Mouse (Mus musculus) cerebellum, adult 11-12 months (tissue): Measurements from ENCODE around the gene Msto1.
A peak's percentile ranks its signal among the peaks of the same experiment; 100 is the strongest.
"Not testable (repeated sequence)": the region's sequence is repeated elsewhere in the genome, so short reads cannot be mapped to it uniquely, and the experiment has no call there.

Experiments used
- DNase-seq: peaks from one replicate; pipeline ENCODE4 v3.0.0; 2022

The Msto1 gene

DNA sequence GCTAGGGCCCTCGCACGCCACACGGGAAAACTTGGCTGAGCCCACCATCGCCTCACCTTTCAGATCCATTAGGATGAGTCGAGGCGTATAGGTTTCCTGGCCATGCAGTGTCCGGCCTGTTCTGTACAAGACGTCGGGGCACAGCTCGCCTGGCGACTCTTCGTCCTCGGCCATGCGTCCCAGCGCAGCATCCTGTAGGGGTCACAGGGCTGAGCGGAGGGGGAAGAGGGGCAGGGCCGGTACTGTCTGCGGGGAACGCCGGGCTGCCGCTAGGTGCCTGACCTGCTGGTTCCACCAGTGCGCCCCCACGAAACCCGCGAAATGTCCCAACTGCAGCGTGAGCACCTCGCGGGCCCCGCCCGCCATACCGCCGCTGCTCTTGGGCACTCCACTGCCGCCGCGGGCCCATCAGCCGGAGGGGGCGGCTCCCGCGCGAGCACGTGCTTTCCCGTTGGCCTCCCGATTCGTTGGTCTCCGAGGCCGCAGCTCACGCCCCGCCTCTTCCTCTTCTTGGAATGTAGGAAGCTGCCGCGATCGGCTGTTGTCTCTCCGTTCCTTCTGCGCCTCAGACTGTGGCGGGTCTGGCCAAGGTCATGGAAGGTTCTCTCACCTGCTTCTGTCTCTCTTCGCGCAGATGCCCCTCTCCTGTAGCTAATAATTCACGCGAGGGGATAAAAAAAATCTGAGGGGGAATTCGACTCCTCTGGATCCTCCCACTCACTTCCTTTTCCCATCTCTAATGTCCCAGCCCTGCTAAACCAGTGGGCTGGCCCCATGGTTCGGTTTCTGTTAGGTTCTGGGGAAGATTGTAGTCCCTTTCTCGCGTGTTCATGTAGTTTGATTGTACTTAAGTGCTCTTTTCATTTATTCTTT is at the start of gene Msto1:
Gene Msto1 (minus strand): TSS at position 489 of the 873 bp plus-strand sequence.
- DNase-seq = peak; percentile 91

DNA sequence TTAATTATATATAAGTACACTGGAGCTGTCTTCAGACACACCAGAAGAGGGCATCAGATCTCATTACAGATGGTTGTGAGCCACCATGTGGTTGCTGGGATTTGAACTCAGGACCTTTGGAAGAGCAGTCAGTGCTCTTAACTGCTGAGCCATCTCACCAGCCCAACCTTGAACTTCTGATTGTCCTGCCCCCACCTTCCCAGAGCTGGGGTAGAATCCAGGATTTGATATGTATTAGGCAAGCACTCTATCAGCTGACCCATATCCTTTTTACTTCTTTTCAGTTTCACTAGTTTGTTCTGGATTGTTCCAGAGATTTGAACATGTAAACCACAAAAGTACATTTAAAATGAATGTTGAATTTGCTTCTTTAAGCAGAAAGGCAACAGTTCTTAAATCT is 49.4 kb upstream of the Msto1 start:
- not testable (repeated sequence) for DNase-seq

DNA sequence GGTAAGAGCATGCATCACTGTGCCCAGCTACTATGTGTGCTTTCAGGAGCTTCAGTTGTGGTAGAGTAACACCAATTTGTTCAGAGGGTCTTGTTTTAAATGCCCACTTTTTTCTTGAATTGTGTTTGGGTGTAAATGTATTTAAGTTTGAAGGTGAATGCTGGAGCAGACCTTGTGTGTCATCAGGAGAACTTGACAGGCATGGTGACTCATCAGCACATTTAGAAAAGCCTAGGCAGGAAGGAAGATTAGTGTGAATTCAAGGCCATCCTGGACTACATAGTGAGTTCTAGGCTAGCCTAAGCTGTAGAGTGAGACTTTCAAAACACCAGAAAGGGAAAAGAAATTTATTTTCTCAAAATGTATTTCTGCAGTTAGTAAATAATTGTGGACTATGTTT is 39.9 kb upstream of the Msto1 start:
- no peak for DNase-seq

DNA sequence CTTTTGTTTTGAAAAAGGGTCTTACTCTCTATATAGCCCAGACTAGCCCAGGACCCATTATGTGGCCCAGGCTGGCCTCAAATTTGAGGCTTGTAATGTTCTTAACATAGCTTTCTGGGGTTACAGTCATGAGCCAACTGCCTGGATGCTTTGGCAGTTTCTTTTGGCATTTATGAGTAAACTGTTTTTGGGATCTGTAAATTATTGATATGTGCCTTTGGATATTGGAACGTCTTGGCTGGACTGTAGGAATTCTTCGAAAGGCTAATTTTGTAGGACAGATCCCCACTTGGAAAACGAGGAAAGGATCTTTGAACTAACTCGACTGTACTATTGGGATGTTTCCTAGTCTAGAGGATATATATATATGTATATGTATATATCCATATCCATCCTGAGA is 39.4 kb upstream of the Msto1 start:
- DNase-seq = no peak

DNA sequence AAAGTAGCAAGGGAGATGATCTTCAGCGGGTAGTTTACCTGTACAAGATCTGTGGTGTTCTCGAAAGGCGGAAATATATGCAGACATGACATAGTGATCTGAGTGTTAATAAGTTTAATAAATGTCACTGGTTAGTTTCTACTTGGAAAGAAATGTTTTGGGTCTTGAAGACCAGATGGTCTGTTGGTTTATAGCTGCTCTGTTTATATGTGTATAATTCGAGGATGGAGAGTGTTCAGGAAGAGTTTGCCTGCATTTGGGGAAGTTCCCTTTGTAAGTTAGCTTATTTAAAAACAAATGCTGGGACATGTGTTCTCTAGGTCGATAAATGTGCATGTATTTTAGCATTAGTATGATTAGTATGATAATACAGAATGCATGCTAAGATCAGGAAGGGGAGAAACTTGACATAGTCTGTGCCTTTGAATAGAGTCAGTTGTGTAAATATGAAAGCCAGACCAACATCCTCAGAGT is 37.6 kb upstream of the Msto1 start:
- no peak for DNase-seq

DNA sequence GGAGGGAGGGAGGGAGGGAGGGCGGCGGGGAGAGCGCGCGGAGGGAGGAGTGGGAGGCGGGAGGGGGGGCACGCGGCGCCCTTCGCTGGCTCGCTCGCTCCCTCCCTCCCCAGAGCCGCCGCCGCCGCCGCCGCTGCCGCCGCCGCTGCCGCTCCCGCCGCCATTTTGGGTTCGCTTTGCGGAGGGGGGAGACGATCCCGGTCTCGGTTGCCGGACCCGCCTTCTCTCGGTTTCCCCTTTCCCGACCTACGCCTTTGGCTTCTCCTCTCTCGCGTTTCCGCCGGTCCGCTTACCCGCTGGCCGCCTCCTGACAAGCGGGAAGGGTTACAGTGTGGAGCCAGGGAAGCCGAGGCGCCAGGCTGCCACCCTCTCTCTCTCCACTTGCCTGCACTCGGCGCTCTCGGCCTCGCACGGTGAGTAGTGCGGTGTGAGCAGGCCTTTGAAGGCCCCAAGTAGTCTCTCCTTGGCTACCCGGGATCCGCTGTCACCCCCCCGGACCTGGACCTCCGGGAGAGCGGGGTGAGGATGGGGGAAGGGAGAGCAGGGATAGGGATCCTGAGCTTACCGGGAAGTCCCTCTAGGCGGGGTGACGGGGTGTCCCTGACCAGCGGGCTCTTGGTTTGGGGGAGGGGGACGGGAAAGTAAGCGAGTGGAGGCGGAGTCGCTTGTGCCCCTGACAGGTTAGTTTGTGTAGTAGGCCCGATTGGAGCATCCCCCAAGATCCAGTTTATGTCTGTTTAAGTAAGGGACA is 37.0 kb upstream of the Msto1 start, which contains the start of the genes Ash1l and Dap3:
Gene Ash1l (plus strand): TSS at position 47 of the 751 bp plus-strand sequence.
Gene Dap3 (minus strand): TSS at position 606 of the 751 bp plus-strand sequence.
- peak; percentile 83 for DNase-seq

DNA sequence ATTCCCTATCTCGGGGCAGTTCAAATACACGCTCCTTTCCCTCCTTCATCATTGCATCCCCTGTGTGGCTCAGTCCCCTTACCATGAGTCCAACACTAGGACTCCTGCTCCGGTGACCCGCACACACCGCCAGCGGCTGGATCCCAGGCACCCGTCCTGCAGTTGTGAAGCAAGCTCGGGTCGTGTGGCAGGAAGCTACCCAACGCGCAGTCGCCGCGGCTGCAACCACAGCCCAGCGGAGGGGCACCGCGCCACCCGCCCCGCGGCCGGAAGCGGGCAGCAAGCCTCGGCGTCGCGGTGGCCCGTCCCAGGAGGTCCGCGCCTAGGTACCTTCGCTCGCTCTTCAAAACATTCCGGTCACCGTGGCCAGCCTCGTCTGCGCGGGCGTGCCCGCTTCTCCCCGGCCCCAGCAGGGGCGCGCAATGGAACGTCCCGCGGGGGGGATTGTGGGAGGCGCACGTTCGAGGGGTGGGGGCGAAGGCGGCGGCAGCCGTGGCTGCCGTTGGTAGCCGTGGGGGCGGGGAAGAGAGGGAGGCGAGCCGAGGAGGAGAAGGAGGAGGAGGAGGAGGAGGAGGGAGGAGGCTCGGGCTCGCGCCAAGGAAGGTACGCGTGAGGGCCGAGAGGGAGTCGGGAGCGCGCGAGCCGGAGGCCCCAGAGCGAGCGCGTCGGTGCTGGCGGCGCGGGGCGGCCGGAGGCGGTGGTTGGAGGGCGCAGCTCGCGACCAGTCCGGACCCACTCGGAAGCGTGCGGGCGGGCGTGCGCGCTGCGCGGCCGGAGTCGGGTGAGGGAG is 36.2 kb upstream of the Msto1 start:
- peak; percentile 91 for DNase-seq

DNA sequence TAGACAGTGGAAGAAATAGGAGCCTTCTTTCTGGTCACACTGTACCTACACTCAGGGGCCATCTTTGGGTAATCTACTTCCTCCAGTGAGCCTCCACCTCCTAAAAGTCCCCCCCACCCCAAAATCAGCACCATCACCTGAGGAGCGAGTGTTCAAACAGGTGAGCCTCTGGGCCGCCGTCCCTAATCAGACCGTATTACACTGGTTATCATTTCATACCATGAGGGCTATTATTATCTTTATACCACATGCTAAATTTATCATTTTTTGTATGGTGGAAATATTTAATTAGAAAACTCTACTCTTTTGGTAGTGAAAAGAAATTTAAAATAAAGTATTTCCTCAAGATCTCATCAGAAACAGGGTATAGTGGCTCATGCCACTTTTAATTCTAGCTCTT is 30.3 kb upstream of the Msto1 start:
- no peak for DNase-seq

DNA sequence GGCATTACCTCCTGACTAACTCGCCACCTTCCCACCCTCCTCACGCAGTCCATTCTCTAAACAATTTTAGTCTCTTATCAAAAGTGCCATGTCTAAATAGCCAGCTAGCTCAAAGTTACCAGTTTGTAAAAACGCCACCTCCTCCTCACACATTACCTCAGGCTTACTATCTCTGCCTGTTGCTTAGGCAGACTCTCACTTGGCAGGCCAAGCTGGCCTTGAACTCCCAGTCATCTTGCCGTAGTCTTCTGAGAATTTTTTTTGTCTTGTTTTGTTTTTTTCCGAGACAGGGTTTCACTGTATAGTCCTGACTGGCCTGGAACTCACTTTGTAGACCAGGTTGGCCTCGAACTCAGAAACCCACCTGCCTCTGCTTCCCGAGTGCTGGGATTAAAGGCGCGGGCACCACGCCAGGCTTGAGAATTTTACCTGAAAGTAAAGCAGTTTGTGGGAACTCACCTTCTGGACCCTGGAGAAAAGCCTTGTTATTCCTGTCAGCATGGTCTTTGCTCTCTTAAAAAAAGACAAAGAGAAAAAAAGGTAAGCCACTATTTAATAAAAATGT is 28.6 kb upstream of the Msto1 start:
- DNase-seq = no peak

DNA sequence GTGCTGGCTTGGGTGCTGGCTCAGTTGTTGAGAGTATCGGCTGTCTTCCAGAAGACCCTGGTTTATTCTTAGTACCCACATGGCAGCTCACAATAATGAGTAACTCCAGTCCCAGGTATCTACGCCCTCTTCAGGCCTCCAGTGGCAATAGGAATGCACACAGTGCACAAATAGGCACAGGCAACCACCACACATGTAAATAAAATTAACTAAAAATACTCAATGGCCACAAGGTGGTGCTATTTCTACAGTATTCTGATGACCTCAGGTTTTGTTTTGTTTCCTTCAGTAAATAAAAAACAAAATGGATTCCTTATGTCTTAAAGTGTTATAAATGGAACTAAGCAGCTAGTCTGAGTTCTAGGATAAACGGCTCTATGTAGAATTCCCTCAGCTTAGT is 25.9 kb upstream of the Msto1 start:
- DNase-seq = no peak

DNA sequence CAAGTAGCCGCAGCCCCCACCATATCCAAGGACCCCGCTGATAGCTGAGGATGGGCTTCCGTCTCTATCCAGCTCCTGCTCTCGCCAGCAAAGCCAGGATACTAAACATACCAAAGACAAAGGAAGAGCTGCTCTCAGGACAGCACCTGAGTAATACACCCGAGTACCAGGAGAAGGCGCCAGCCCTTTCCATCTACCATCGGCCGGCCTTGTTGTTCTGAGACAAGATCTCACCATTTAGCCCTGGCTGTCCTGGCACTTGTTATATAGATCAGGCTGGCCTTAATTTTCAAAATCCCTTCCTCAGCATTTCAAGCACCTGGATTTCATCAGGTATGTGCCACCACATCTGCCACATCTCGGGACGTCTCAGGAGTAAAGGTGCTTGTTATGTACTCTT is 25.3 kb upstream of the Msto1 start:
- no peak for DNase-seq

DNA sequence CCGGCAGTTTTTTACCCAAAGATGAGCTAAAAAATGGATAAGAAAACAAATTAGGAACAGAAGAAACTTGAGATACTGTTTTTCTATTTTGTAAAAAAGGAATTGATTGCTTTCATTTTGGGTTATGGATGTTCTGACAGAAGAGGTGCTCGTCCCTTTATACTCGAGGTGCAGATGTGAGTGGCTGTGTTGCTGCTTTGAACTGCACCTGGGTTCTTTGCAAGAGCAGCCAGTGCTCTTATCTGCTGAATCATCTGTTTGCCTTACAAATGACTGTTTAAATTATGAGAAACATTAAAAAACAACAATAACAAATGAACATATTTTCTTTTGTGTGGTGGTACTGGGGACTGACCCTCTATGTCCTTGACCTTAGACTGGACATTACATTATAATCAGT is 15.7 kb upstream of the Msto1 start:
- no peak for DNase-seq

DNA sequence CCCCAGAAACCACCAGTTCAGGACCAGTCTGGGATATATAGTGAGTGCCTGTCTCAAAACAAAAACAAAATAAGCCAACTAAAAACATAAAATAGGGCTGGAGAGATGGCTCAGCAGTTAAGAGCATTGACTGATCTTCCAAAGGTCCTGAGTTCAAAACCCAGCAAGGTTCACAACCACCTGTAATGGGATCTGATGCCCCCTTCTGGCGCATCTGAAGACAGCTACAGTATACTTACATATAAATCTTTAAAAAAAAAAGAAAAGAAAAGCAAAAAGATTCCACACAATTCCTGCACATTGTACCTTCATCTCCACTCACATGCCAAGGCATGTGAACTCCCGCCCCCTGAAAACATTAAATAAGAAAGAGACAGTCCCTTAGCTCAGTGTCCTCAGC is 11.9 kb upstream of the Msto1 start:
- DNase-seq = no peak

DNA sequence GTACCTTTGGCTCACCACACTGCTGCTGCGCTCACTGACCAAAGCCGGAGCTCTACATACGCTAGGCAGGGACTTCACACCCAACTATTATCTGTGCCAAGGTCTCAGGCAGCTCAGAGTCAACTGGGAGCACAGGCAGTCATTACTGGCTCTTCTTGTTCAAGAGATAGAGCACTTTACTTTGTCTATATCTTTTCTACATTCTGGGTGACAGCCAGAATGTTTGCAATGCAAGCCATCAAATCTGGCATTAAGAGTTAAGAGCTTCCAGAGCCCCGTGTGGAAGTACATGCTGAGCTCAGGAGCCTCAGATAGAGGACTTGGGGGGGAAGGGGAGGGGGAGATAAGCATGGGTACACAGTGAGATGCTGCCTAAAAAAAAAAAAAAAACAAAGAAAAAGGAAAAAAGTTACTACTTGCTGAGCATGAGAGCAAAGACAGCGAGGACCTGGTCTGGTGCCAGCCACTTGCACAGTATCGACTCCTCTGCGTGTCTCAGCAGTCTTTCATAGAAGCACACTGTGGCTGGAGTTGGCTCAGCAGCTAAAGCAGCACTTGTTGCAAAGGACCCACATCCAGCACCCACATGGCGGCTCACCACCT is 10.3 kb upstream of the Msto1 start:
- DNase-seq = no peak

DNA sequence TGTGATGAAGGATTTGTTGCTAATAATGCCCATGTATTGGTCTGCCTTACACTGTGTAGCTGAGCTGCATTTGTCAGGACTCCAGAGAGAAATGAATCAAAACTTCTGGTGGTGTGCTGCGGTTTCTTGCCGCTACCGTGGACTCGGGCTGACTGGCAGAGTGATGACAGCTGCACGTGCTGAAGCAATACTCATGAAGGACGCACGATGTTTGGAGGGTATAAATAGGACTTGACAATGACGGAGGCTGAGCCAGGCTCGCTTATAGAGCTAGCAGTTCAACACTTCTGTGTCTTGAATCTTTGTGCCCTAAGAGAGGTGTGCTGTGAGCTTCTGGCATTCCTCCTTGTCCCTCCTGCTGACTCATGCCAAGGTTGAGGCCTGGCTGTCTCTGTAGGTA is 7.6 kb upstream of the Msto1 start:
- DNase-seq = no peak

DNA sequence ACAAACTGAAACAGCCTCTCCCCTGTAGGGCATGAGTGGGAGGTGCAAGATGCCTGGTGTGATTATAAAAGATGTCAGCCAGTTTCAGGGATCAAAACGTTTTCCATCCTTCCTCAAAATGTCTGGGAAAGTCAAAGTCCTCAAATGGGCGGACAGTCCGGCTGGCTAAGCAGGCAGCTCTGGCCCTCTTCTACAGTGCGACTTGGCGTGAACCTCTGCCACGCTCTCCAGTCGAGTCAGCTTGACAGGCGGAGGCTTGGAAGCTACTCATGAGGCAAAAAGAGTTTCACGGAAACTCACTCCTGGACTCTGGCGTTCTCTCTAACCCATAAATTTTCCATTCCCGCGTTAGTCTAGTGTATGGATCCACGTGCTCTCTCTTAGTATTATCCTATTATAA is 5.2 kb upstream of the Msto1 start:
- no peak for DNase-seq

DNA sequence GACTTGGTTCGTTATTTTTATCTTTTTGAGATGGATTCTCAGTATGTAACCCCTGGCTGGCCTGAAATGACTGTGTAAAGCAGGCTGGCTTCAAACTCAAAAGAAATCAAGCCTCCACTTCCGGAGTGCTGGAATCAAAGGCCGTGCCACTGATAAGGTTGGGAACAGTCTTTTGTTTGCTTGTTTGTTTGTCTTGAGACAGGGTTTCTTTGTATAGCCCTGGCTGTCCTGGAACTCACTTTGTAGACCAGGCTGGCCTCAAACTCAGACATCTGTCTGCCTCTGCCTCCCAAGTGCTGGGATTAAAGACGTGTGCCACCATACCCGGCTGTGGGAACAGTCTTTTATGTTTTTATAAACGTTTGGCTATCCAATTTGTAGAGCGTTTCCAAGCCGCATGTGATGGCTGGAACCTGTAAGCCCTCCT is 598 bp upstream of the Msto1 start:
- DNase-seq = no peak

DNA sequence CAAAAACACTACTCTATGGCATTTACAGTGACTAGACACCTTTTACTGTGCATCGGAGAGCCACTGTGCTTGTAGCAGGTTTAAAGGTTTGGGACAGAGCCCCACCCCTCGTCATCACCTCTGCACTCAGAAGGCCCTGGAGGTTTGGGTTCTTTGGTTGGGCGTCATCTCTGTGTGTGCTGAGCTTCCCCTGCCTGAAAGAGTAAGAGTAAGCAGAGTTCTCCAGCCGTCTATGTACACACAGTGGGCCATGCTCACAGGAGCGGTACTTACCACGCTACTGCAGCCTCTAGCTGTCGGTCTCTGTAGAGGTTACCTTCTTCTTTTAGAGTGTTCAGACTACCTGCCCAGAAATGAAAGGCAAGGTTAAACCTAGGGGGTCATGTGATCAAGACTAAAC is 1.2 kb downstream of the Msto1 start:
- DNase-seq = no peak

DNA sequence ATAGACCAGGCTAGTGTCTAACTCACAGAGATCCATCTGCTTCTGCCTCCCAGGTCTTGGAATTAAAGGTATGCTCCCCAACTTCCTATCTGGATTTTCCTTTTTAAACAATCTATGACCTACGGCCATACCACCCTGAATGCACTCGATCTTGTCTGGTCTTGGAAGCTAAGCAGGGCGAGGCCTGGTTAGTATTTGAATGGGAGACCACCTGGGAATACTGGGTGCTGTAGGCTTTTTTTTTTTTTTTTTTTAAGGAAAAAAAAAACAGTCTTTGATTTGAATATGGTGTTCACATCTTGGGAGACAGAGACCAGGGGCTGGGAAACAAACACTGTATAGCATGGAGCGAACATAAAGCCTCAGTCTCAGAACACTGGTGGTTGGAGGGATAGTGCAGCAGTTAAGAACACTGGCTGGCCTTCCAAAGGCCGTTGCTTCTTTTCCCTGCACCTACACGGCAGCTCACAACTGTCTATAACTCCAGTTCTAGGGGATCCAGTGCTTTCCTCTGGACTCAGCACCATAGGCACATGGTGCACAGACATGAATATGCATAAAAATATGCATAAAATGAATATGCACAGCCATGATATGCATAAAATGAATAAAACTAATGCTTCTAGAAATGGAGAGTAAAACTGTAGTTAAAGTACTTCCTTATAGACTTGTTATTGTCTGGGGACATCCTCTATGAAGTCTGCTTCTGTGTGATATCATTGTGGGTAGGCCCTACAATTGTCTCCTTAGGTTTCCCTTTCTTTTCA is 7.2 kb downstream of the Msto1 start:
- no peak for DNase-seq

DNA sequence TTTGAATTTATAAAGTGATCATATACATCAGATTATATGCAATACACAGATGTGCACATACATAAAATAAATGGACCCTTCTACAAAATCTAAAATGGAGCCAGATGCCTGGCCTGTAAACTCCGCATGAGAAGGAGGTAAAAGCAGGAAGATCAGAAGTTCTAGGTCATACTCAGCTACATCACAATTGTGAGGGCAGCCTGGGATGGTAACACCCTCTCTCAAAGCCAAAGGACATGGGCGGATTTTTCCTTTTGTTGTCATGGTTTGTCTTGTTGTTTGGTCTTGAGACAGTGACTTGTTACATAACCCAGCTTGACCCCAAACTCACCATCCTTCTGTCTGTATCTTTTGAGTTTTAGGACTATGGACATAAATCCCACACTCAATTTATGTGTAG is 8.1 kb downstream of the Msto1 start:
- no peak for DNase-seq

DNA sequence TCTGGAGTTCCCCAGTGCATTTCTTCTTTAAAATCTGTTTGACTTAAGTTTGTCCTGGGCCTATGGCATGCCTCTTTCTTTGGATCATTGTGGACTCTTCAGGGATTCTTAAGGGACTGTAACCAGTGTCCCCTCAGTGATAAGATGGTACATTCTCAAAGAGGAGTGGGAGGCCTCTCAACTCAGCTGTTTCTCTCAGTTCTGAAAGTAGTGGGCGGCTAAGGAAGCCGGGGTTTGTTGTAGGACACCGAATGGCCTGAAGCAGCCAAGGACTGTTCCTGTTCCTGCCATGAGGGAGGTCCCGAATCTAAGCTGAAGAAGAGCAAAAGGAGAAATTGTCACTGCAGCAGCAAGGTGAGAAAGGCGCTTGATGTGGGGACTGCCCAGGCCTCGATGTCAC is 8.6 kb downstream of the Msto1 start:
- DNase-seq = no peak

DNA sequence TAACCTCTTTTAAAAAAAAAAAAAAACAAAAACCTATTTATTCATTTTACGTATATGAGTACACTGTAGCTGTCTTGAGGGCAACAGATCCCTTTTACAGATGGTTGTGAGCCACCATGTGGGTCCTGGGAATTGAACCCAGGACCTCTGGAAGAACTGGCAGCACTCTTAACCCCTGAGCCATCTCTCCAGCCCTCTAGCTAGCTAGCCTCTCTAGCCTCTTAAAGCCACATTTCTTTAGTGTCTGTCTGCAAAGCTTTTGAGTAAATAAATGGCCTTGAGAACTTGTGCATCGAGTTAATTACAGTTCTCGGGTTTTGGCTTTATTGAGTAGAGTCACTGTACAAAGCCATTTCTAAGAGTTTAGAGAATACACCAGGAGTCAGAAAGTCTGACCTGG is 9.0 kb downstream of the Msto1 start:
- no peak for DNase-seq
